Mouse (Mus musculus) heart, adult 18-20 months (tissue): ENCODE measurements at regions not wholly inside any gene's neighbourhood (a gene's known extent, or its start where the extent isn't known, plus 50 kb on each side); places are given as distances from the start of the nearest gene placed in this dataset.

Experiments used
- DNase-seq, 2 experiments: peaks; one replicate each; pipeline ENCODE4 v3.0.0; 2021 to 2022; ENCODE audit warnings: mixed read lengths in 1 of 2

DNA sequence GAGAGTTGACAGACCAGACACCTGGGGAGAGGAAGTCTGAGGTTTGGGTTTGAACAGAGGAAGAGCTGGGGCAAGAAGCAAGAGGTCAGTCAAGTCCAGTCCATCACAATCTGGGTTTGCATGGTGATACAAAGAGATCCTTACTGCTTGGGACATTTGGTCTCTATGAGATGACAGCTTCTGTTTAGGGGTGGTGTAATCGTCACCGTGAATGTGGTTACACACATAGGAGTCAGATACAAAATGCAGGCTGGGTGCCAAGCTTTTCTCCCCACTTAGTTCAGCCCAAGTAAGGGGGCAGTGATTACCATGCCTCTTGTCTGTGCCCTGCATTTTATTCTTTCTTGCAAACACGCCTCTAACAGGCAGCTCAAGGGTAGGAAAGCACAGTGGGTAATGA lies 108.9 kb downstream of the Qrsl1 start:
- no peak for DNase-seq

GRCm38 (mm10) chr10:43794587-43794986 lies 107.0 kb downstream of the Qrsl1 start:
- DNase-seq: no peak

GRCm38 (mm10) chr10:43800077-43800476 lies 101.5 kb downstream of the Qrsl1 start:
- no peak for DNase-seq

GRCm38 (mm10) chr10:43815291-43815690 lies 86.3 kb downstream of the Qrsl1 start:
- no peak for DNase-seq

DNA sequence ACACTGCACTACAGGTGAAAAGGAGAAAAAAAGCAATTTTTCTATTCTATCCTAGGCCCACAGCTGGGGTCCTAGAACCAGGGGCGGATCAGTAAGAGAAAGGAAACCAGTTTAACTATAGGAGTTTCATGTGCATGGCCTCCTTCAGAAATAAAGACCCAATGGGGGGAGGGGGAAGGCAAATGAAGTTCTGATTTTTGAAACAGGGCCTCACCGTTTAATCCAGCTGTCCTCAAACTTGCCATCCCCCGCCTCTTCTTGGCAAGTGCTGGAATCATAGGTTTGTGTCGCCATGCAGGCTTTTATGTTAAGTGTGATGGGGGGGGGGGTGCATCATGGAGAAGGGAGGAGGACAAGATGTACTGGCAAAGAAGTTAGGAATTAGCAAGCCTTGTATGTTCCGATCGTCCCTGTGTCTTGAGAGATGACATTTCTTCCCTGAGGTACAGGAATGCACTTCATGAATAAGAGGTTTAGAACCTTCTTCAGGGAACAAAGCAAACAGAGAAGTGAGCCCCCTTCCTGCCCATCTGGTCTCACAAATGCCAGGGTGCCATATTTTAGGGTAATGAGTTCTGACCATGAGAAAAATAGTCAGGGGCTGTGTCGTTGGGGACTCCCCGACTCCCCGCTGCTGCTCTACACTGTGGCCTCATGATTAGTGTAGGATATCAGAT lies 83.9 kb downstream of the Qrsl1 start:
- DNase-seq: no peak

GRCm38 (mm10) chr10:43818623-43819022 lies 82.9 kb downstream of the Qrsl1 start:
- no peak for DNase-seq

- DNase-seq: no peak
These were observed 82.1 kb downstream of the Qrsl1 start for GRCm38 (mm10) chr10:43819434-43819833.

DNA sequence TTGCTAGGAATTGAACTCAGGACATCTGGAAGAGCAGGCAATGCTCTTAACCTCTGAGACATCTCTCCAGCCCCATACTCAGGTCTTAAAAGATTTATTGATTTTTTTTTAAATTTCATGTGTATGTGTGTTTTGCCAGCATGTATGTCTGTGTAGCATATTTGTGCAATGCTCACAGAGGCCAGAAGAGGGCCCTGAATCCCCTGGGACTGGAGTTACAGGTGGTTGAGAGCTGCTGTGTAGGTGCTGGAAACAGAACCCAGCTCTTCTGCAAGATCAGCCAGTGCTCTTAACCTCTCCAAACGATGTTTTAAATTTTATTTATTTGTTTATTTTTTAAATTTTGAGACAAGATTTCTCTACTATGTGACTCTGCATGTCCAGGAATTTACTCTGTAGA lies 78.9 kb downstream of the Qrsl1 start:
- no peak for DNase-seq

- DNase-seq: no peak
These were observed 77.5 kb downstream of the Qrsl1 start for GRCm38 (mm10) chr10:43824009-43824408.
